In the genomic region with DNA sequence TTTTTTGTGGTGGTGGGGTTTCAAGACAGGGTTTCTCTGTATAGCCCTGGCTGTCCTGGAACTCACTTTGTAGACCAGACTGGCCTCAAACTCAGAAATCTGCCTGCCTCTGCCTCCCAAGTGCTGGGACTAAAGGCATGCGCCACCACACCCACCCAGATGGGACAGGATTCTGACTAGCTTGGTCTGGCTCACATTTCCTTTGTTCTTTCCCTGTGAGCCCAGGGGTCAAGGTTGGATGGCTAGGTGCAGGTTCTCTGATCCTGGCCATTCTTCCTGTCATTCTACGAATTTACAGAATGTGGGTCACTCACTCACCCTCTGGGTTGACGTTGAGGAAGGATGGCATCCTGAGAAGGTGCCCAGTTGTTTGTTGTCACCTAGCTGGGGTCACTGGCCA, we compare ENCODE assay signal across 7 mouse cellular contexts.
DNase-seq lines count a peak whose midpoint lies in the region; ATAC-seq and TF ChIP-seq lines count a peak whose summit lies in the region.
"Not testable (repeated sequence)": the region's sequence is repeated elsewhere in the genome, so short reads cannot be mapped to it uniquely, and the experiment has no call there.

No protein-coding gene starts in this region.

- H3K36me3 ChIP-seq in forebrain, embryonic 12.5 days (replicated peaks); heart, embryonic 14.5 days (ENCODE audit: control insufficient read depth, insufficient read depth, low read length); hindbrain, postnatal 0 days (ENCODE audit: insufficient read depth, low read length); limb, embryonic 12.5 days; lung, embryonic 16.5 days (ENCODE audit: control insufficient read depth, insufficient read depth, low read length); neural tube, embryonic 13.5 days: not testable (repeated sequence)

- H3K27me3 ChIP-seq in forebrain, embryonic 12.5 days: peaks cover 35% of the 10 kb centered on the region; the same call in 1 of the 2 replicates
- not testable (repeated sequence) for H3K27me3 ChIP-seq in heart, embryonic 14.5 days (ENCODE audit: control insufficient read depth, insufficient read depth, low read length); hindbrain, postnatal 0 days (ENCODE audit: insufficient read depth, low read length); limb, embryonic 12.5 days; lung, embryonic 16.5 days (ENCODE audit: control insufficient read depth, insufficient read depth, low read depth, low read length); neural tube, embryonic 13.5 days

- WGBS in forebrain, embryonic 12.5 days: 49% methylated on average over 3 of the region's 3 CpGs
- 82% methylated on average over 3 of the region's 3 CpGs for WGBS in heart, embryonic 14.5 days
- 72% methylated on average over 3 of the region's 3 CpGs for WGBS in hindbrain, postnatal 0 days
- WGBS in limb, embryonic 12.5 days: 65% methylated on average over 3 of the region's 3 CpGs
- 61% methylated on average over 3 of the region's 3 CpGs for WGBS in lung, embryonic 16.5 days
- 63% methylated on average over 3 of the region's 3 CpGs for WGBS in neural tube, embryonic 13.5 days

- ATAC-seq in forebrain, embryonic 12.5 days (ENCODE audit: low FRiP score); heart, embryonic 14.5 days (ENCODE audit: insufficient number of reproducible peaks, insufficient read depth, low FRiP score, low read depth); hindbrain, postnatal 0 days; limb, embryonic 12.5 days (ENCODE audit: insufficient number of reproducible peaks, insufficient read depth, low FRiP score, low TSS enrichment, low read depth); lung, embryonic 16.5 days (ENCODE audit: low read depth); neural tube, embryonic 13.5 days (ENCODE audit: low read depth): not testable (repeated sequence)

- peaks cover 65% of the 10 kb centered on the region for H3K4me1 ChIP-seq in forebrain, embryonic 12.5 days
- peaks cover 33 to 35% of the 10 kb centered on the region in 2 experiments for H3K4me1 ChIP-seq in heart, embryonic 14.5 days (ENCODE audit: control insufficient read depth in 2 of 2, insufficient read depth in 2 of 2, low read length in 2 of 2)
- peaks cover 24% of the 10 kb centered on the region for H3K4me1 ChIP-seq in hindbrain, postnatal 0 days (ENCODE audit: insufficient read depth, low read length)
- peaks cover 57% of the 10 kb centered on the region for H3K4me1 ChIP-seq in limb, embryonic 12.5 days (replicated peaks)
- peaks cover 24% of the 10 kb centered on the region for H3K4me1 ChIP-seq in lung, embryonic 16.5 days (replicated peaks; ENCODE audit: control insufficient read depth, insufficient read depth, low read length)
- H3K4me1 ChIP-seq in neural tube, embryonic 13.5 days (replicated peaks): peaks cover 52% of the 10 kb centered on the region

- H3K4me2 ChIP-seq in forebrain, embryonic 12.5 days; heart, embryonic 14.5 days (ENCODE audit: low read length); hindbrain, postnatal 0 days (ENCODE audit: low read depth, low read length); limb, embryonic 12.5 days; lung, embryonic 16.5 days (ENCODE audit: low read depth, low read length); neural tube, embryonic 13.5 days: not testable (repeated sequence)

- peak overlapping the region; percentile 97 for H3K27ac ChIP-seq in forebrain, embryonic 12.5 days
- peak overlapping the region; percentile 61 to 67; a peak in 3 of 4 replicates for H3K27ac ChIP-seq in heart, embryonic 14.5 days (replicated peaks in 1 of 2; ENCODE audit: control insufficient read depth in 1 of 2, insufficient read depth in 1 of 2, low read depth in 2 of 2, low read length in 2 of 2)
- 0 out of 2 replicates have a peak overlapping the region, but pooled peaks have one; percentile 63 for H3K27ac ChIP-seq in hindbrain, postnatal 0 days
- peak overlapping the region; percentile 86 for H3K27ac ChIP-seq in limb, embryonic 12.5 days
- peak overlapping the region; percentile 62 for H3K27ac ChIP-seq in lung, embryonic 16.5 days (ENCODE audit: low read length)
- peak overlapping the region; percentile 95 for H3K27ac ChIP-seq in neural tube, embryonic 13.5 days (replicated peaks)

- not testable (repeated sequence) for H3K4me3 ChIP-seq in forebrain, embryonic 12.5 days (replicated peaks); heart, embryonic 14.5 days (ENCODE audit: control insufficient read depth in 1 of 2, insufficient read depth in 1 of 2, low read depth in 1 of 2, low read length in 2 of 2); hindbrain, postnatal 0 days (ENCODE audit: low read length); limb, embryonic 12.5 days (replicated peaks); lung, embryonic 16.5 days (ENCODE audit: low read length); neural tube, embryonic 13.5 days

- TF ChIP-seq CTCF in hindbrain, postnatal 0 days (IDR thresholded peaks at IDR 0.05; ENCODE audit: low read depth): not testable (repeated sequence)

- H3K9me3 ChIP-seq in forebrain, embryonic 12.5 days; heart, embryonic 14.5 days (ENCODE audit: control insufficient read depth, low read length); hindbrain, postnatal 0 days (ENCODE audit: low read length); limb, embryonic 12.5 days; lung, embryonic 16.5 days (ENCODE audit: control insufficient read depth, low read length); neural tube, embryonic 13.5 days: not testable (repeated sequence)

- H3K9ac ChIP-seq in forebrain, embryonic 12.5 days: peak overlapping the region; percentile 30; the same call in 1 of the 2 replicates
- not testable (repeated sequence) for H3K9ac ChIP-seq in heart, embryonic 14.5 days (ENCODE audit: low read length); hindbrain, postnatal 0 days (replicated peaks; ENCODE audit: low read length); limb, embryonic 12.5 days (replicated peaks)
- H3K9ac ChIP-seq in lung, embryonic 16.5 days (ENCODE audit: low read length): peak overlapping the region; percentile 33; the same call in 1 of the 2 replicates
- peak overlapping the region; percentile 58 for H3K9ac ChIP-seq in neural tube, embryonic 13.5 days

- peak; percentile 78 for DNase-seq in WW6 (ENCODE audit: low read depth, low spot score)
- not testable (repeated sequence) for DNase-seq in hindbrain, postnatal 0 days (ENCODE audit: low spot score)
